Mouse (Mus musculus) forebrain, embryonic 12.5 days (tissue): ENCODE measurements around the gene Gm6583. TPM values are rescaled to one million over a fixed set of nuclear protein-coding genes. Genes with fewer than 3 reads are reported as not detected.

Experiments used
- ATAC-seq: fragments of 200-750 bp; cut with Nextera tagmentation; 2 replicates; pipeline ENCODE4 v1.8.0; 2017; ENCODE audit warnings: moderate TSS enrichment; ENCODE audit not compliant: low FRiP score
- H3K27ac ChIP-seq: fragments of 300-500 bp; sonication (generic); 2 replicates; pipeline ENCODE4 v1.5.1; 2016; ENCODE audit warnings: mild to moderate bottlenecking
- H3K27me3 ChIP-seq: fragments of 300-500 bp; sonication (generic); 2 replicates; pipeline ENCODE4 v1.6.1; 2016; ENCODE audit warnings: mild to moderate bottlenecking
- H3K36me3 ChIP-seq: fragments of 300-500 bp; sonication (generic); replicated peaks from 2 replicates; pipeline ENCODE4 v1.6.1; 2016; ENCODE audit warnings: mild to moderate bottlenecking
- H3K4me1 ChIP-seq: fragments of 300-500 bp; sonication (generic); 2 replicates; pipeline ENCODE4 v1.6.1; 2016
- H3K4me2 ChIP-seq: fragments of 300-500 bp; sonication (generic); 2 replicates; pipeline ENCODE4 v1.6.1; 2016; ENCODE audit warnings: mild to moderate bottlenecking, moderate library complexity
- H3K4me3 ChIP-seq: fragments of 300-500 bp; sonication (generic); replicated peaks from 2 replicates; pipeline ENCODE4 v1.5.1; 2016; ENCODE audit warnings: mild to moderate bottlenecking
- H3K9ac ChIP-seq: fragments of 300-500 bp; sonication (generic); 2 replicates; pipeline ENCODE4 v1.6.1; 2016; ENCODE audit warnings: mild to moderate bottlenecking
- H3K9me3 ChIP-seq: fragments of 300-500 bp; sonication (generic); 2 replicates; pipeline ENCODE4 v1.6.1; 2016
- WGBS: fragments of 180-500 bp; shearing (Covaris S2); methylation state at CpG from one replicate; pipeline ENCODE4 v1.1.7; 2016; 5-methylcytosine and 5-hydroxymethylcytosine counted together
- polyA plus RNA-seq: library from polyadenylated mRNA; unstranded; fragments of >200 nt; fragmentation: Nextera tagmentation; extraction: Ambion mirVana; gene quantifications from 2 replicates; pipeline ENCODE4 v1.2.1, GENCODE M21; 2016

Gm6583 gene
- polyA plus RNA-seq, 1 experiment from 2014 or later = 0.22 TPM

- Histone ChIP-seq H3K36me3 (peaks cover 82% of the 10 kb centered on the region), H3K4me1 (peaks cover 20% of the 10 kb centered on the region), H3K4me2 (no peak overlapping the region), H3K9ac (no peak overlapping the region), H3K27me3 (no peaks in the 10 kb centered on the region), H3K4me3 (no peak overlapping the region), H3K27ac (no peak overlapping the region), H3K9me3 (no peaks in the 10 kb centered on the region)
- 97% methylated on average over 6 of the region's 6 CpGs for WGBS
- no peak for ATAC-seq
Observed at GRCm38 (mm10) chr5:112366879-112367278, 11.0 kb upstream of the Gm6583 start.

- H3K27ac ChIP-seq = no peak overlapping the region
- 73% methylated on average over 10 of the region's 10 CpGs for WGBS
- H3K9ac ChIP-seq = no peak overlapping the region
- peaks cover 66% of the 10 kb centered on the region for H3K36me3 ChIP-seq
- H3K4me3 ChIP-seq = no peak overlapping the region
- no peaks in the 10 kb centered on the region; the same call in 1 of the 2 replicates for H3K4me1 ChIP-seq
- no peaks in the 10 kb centered on the region for H3K9me3 ChIP-seq
- H3K4me2 ChIP-seq = no peak overlapping the region
- no peaks in the 10 kb centered on the region for H3K27me3 ChIP-seq
- no peak for ATAC-seq
Observed at GRCm38 (mm10) chr5:112364184-112364797, 8.5 kb upstream of the Gm6583 start.

- no peak overlapping the region for H3K9ac ChIP-seq
- no peak overlapping the region for H3K4me3 ChIP-seq
- H3K27ac ChIP-seq = no peak overlapping the region
- 92% methylated on average over 3 of the region's 3 CpGs for WGBS
- no peaks in the 10 kb centered on the region for H3K27me3 ChIP-seq
- no peak overlapping the region for H3K4me2 ChIP-seq
- ATAC-seq = no peak
- H3K36me3 ChIP-seq = peaks cover 68% of the 10 kb centered on the region
- H3K4me1 ChIP-seq = no peaks in the 10 kb centered on the region
- H3K9me3 ChIP-seq = no peaks in the 10 kb centered on the region
Observed at GRCm38 (mm10) chr5:112360077-112360476, 4.2 kb upstream of the Gm6583 start.

DNA sequence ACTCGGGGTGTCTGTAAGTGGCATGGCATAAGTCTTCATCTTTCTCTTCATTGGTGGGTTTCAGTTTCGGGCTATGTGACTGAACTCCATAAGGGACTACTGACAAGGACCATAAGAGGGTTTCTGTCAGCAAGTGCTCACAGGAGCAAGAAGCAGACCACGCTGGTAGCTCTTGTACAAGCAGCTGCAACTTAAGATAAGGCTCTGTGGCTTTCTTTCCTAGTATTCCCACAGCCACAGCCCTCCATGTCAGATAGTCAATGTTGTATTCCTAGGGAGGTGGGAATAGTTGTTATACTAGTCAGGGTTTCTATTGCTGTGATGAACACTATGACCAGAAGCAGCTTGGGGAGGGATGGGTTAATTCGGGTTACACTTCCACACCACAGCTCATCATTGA is 3.7 kb upstream of the Gm6583 start:
- H3K4me3 ChIP-seq = no peak overlapping the region
- H3K9me3 ChIP-seq = no peaks in the 10 kb centered on the region
- no peak overlapping the region for H3K4me2 ChIP-seq
- H3K9ac ChIP-seq = no peak overlapping the region
- WGBS = 89% methylated on average over 4 of the region's 4 CpGs
- no peaks in the 10 kb centered on the region for H3K4me1 ChIP-seq
- peaks cover 68% of the 10 kb centered on the region for H3K36me3 ChIP-seq
- no peaks in the 10 kb centered on the region for H3K27me3 ChIP-seq
- H3K27ac ChIP-seq = no peak overlapping the region
- ATAC-seq = no peak

GRCm38 (mm10) chr5:112356322-112356721 is 489 bp upstream of the Gm6583 start:
- ATAC-seq = no peak
- 92% methylated on average over 9 of the region's 9 CpGs for WGBS
- no peak overlapping the region for H3K4me3 ChIP-seq
- no peaks in the 10 kb centered on the region for H3K27me3 ChIP-seq
- H3K9me3 ChIP-seq = no peaks in the 10 kb centered on the region
- H3K36me3 ChIP-seq = peaks cover 67% of the 10 kb centered on the region
- H3K27ac ChIP-seq = no peak overlapping the region
- H3K4me1 ChIP-seq = no peaks in the 10 kb centered on the region
- H3K9ac ChIP-seq = no peak overlapping the region
- no peak overlapping the region for H3K4me2 ChIP-seq

DNA sequence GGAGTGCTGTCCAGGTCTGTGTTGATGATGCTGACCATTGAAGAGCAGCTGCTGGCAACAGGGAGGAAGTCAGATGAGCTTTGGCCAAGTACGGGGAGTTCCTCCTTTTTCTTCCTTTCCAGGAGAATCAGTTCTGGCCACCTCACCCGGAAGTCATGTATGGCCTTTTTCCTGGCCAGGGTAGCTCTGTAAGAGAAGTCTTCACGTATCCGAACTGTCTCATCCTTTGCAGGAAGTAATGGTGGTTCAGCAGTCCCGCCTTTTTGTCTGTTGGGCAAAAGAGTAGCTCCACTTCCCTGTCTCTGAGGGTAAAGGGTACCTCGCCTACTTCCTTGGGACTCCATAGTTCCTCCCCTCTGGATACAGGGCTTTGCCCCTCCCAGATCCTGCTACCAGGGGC is 340 bp downstream of the Gm6583 start:
- WGBS = 89% methylated on average over 6 of the region's 6 CpGs
- ATAC-seq = no peak
- H3K27ac ChIP-seq = no peak overlapping the region
- H3K4me3 ChIP-seq = no peak overlapping the region
- H3K4me2 ChIP-seq = no peak overlapping the region
- H3K9me3 ChIP-seq = no peaks in the 10 kb centered on the region
- H3K9ac ChIP-seq = no peak overlapping the region
- peaks cover 75% of the 10 kb centered on the region for H3K36me3 ChIP-seq
- H3K4me1 ChIP-seq = no peaks in the 10 kb centered on the region
- no peaks in the 10 kb centered on the region for H3K27me3 ChIP-seq

- H3K27me3 ChIP-seq = no peaks in the 10 kb centered on the region
- H3K4me2 ChIP-seq = no peak overlapping the region
- H3K9ac ChIP-seq = no peak overlapping the region
- H3K4me3 ChIP-seq = no peak overlapping the region
- H3K27ac ChIP-seq = no peak overlapping the region
- no peak for ATAC-seq
- peaks cover 15% of the 10 kb centered on the region; the same call in 1 of the 2 replicates for H3K4me1 ChIP-seq
- no peaks in the 10 kb centered on the region for H3K9me3 ChIP-seq
- 96% methylated on average over 8 of the region's 8 CpGs for WGBS
- peaks cover 67% of the 10 kb centered on the region for H3K36me3 ChIP-seq
Observed at GRCm38 (mm10) chr5:112349169-112349568, 6.7 kb downstream of the Gm6583 start.

DNA sequence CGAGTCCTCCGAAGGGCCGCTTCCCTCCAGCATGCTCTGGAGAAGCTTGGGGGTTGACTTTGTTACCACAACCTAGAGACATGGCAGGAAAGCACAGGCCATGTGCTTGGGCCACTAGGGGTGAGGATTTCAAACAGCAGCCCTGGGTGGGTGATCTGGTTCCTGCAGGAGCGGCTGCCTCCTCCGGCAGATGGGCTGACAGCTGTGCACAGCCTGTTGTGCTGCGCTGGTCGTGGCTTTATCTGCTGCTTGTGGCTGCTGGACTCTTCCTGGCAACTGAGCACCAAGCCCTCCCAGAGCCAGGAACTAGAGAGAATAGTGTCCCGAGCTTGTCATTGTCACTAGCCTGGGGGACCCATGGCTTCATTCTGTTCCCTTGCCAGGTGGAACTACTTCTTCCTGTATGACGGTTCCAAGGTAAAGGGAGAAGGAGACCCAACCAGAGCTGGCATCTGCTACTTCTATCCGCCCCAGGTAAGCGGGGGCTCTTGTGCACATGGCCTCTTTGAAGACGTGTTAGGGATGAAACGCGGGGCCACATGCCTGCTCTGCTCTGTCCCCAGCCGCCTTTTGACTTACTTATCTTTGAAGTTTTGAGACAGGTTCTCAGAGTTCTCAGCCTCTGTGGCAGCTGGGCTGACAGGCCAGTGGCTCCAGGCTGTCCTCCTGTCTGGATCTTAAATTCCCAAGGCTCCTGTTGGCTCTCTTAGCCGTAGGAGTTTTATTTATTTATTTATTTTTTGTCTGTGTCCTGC is 9.4 kb downstream of the Gm6583 start:
- H3K4me3 ChIP-seq = no peak overlapping the region
- H3K27me3 ChIP-seq = no peaks in the 10 kb centered on the region
- H3K9ac ChIP-seq = no peak overlapping the region
- H3K4me2 ChIP-seq = no peak overlapping the region
- no peak for ATAC-seq
- WGBS = 89% methylated on average over 16 of the region's 16 CpGs
- no peaks in the 10 kb centered on the region for H3K9me3 ChIP-seq
- H3K27ac ChIP-seq = no peak overlapping the region
- H3K4me1 ChIP-seq = peaks cover 36% of the 10 kb centered on the region
- peaks cover 47% of the 10 kb centered on the region for H3K36me3 ChIP-seq

DNA sequence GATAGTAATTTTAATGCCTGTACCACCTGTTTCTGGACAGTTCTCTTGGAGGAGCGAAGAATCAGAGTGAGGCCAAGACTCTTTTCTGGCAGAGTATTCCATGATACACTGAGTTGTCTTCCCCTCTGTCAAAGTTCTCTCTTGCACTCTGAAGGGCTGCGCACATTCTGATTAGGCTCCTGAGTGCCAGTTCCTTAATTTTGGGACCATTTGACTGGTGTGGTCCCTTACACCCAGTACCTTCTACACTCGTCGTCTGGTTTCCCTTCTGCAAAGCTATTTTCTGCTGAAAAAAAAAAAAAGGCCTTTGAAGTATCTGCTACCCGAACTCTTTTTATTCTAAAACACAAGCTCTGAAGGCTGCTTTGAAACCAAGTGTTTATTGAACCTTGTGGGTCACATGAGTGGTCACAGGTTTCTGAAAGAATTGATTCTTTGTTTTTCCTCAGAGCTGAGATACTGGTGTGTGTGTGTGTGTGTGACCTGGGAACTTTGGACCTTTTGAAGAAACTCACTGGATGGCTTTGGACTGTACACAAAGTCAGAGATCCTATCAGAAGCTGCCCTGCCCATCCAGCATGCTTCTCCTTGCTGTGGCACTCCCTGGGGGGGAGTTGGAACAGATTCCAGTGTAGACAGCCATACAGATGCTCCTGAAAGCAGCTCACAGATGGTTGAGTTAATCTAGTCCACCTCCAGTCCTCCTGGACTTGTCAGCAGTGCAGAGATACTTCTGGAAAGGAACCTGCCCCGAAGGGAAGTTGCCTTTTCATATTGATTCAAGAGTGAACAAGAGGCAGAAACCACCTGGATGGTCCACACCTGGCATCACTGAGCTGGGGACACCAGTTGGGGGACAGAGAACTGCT is 11.5 kb downstream of the Gm6583 start:
- ATAC-seq = no peak
- no peak overlapping the region for H3K4me2 ChIP-seq
- WGBS = 74% methylated on average over 6 of the region's 6 CpGs
- H3K27me3 ChIP-seq = no peaks in the 10 kb centered on the region
- no peaks in the 10 kb centered on the region for H3K9me3 ChIP-seq
- peaks cover 39% of the 10 kb centered on the region for H3K4me1 ChIP-seq
- H3K36me3 ChIP-seq = peaks cover 31% of the 10 kb centered on the region
- H3K9ac ChIP-seq = 0 out of 2 replicates have a peak overlapping the region, but pooled peaks have one; percentile 29
- H3K27ac ChIP-seq = no peak overlapping the region
- H3K4me3 ChIP-seq = no peak overlapping the region

DNA sequence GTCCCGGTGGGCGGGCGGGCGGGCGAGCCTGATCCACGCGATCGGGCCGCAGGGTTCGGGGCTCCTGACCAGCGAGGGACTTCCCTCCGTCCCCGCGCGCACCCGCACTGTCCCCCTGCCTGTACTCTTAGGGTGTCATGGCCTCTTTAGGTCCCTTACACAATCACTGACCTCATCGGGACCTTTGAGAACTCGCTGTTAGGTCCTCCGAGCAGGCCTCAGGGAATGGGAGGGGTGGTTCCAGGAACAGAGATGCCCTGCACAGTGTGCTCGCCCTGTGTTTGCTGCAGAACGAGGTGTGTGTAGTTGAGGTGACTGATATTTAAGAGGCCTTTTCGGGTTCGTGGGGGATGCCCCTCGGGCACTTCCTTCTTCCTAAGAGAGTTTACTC is 12.6 kb downstream of the Gm6583 start:
- Histone ChIP-seq H3K9ac (peak overlapping the region; percentile 79), H3K4me1 (peaks cover 39% of the 10 kb centered on the region), H3K36me3 (peaks cover 29% of the 10 kb centered on the region), H3K27ac (peak overlapping the region; percentile 70), H3K4me2 (peak overlapping the region; percentile 76), H3K4me3 (peak overlapping the region; percentile 90), H3K9me3 (no peaks in the 10 kb centered on the region), H3K27me3 (no peaks in the 10 kb centered on the region)
- peak; percentile 75 for ATAC-seq
- under 1% methylated on average over 24 of the region's 24 CpGs for WGBS

DNA sequence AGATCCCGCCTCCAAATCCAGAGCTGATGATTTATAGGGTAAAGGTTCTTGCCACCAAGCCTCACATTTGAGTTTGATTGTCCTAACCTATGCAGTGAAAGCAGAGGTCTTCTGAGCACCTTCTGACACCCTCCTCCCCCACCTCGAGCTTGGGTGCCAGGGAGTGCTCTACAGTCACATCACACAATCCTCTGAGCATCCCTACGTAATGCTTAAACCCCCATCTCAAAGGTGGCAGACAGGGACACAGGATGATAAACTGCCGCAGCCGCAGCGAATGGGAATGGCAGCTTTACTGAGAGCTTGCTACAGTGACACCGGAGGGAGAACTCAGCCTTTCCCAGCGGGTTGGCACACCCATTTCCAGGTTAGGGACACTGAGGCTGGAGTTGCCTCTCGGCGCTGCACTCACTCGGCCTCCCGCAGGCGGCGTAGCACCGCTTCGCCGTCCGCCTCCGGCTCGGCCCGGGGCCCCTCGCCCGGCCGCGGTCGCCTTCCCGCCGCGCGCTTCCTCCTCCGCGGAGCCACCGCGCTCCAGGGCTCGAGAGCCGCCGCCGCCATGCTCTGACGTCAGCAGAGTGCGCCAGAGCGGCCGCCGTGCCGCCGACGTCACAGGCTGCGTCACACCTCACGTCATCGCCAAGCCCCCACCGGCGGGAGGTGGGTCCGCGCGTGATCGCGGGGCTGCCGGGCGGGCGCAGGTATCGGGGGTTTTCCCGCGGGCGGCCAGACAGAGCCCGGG is 13.2 kb downstream of the Gm6583 start, which contains the start of the genes Srrd and Hps4:
Srrd (minus strand) TSS at position 578 of the 742 bp plus-strand sequence.
Hps4 (plus strand) TSS at position 621 of the 742 bp plus-strand sequence.
- WGBS = 2% methylated on average over 50 of the region's 64 CpGs

More for the DNA sequence above, 13.2 kb downstream of the Gm6583 start, which contains the start of the genes Srrd and Hps4:
- Histone ChIP-seq H3K9ac (peak within 1 kb of the TSS; percentile 79), H3K4me2 (peak within 1 kb of the TSS; percentile 76), H3K9me3 (no peaks in the 10 kb centered on the region), H3K4me1 (peaks cover 39% of the 10 kb centered on the region), H3K4me3 (peak within 1 kb of the TSS; percentile 90), H3K36me3 (peaks cover 31% of the 10 kb centered on the region), H3K27ac (peak within 1 kb of the TSS; percentile 70), H3K27me3 (no peaks in the 10 kb centered on the region)
- peak; percentile 77 for ATAC-seq
